Mouse (Mus musculus) E14TG2a.4 (cell line): ENCODE results near the gene Rpe.
A peak's percentile ranks its signal among the peaks of the same experiment; 100 is the strongest.
"Not testable (repeated sequence)": the region's sequence is repeated elsewhere in the genome, so short reads cannot be mapped to it uniquely, and the experiment has no call there.

ENCODE experiments used
- H3K27me3 ChIP-seq: 2 replicates; pipeline ENCODE4 v1.6.1; 2014; ENCODE audit warnings: low read length, control low read depth; ENCODE audit not compliant: insufficient read depth
- H3K36me3 ChIP-seq: 2 replicates; pipeline ENCODE4 v1.6.1; 2014; ENCODE audit warnings: low read length, control low read depth; ENCODE audit not compliant: insufficient read depth
- H3K4me1 ChIP-seq: replicated peaks from 2 replicates; pipeline ENCODE4 v1.6.1; 2014; ENCODE audit warnings: low read depth, low read length, control low read depth
- H3K4me3 ChIP-seq: replicated peaks from 2 replicates; pipeline ENCODE4 v1.5.1; 2014; ENCODE audit warnings: mild to moderate bottlenecking, low read length
- H3K9me3 ChIP-seq: 2 replicates; pipeline ENCODE4 v1.6.1; 2014; ENCODE audit warnings: low read length, control low read depth
- CTCF ChIP-seq: conservative IDR thresholded peaks from 2 replicates; pipeline ENCODE4 v1.5.1; 2014; ENCODE audit warnings: low read length
- NANOG ChIP-seq: IDR thresholded peaks from 2 replicates; pipeline ENCODE4 v1.6.1; 2014; ENCODE audit warnings: borderline replicate concordance, low read length, mixed read lengths
- POU5F1 ChIP-seq: IDR thresholded peaks from 2 replicates; pipeline ENCODE4 v1.6.1; 2014; ENCODE audit warnings: low read length, borderline replicate concordance

Gene Rpe

DNA sequence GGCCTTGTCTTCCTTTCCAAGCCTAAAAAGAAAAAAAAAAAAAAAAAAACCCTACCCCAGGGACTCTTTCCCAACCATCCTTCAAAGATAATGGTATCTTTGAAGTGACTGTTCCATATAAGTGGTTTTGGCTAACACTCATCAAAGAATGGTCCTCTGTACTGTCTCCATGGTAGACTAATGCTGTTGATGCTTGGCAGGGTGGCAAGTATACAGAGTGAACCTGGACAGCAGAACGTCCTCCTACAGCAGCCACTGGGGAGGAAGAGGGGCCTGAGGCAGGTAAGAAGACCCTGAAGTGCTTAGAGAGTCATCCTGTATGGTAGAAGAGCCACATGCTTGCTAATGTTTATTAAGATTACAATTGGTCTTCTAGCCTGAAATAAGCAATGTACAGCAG is 8.3 kb upstream of the Rpe start:
- Histone ChIP-seq H3K36me3 (no peaks in the 10 kb centered on the region), H3K27me3 (no peaks in the 10 kb centered on the region), H3K4me1 (no peaks in the 10 kb centered on the region; the same call in 1 of the 2 replicates), H3K4me3 (no peak overlapping the region), H3K9me3 (no peaks in the 10 kb centered on the region)
- TF ChIP-seq POU5F1, result no peak
- TF ChIP-seq NANOG, result no peak
- no peak for TF ChIP-seq CTCF

DNA sequence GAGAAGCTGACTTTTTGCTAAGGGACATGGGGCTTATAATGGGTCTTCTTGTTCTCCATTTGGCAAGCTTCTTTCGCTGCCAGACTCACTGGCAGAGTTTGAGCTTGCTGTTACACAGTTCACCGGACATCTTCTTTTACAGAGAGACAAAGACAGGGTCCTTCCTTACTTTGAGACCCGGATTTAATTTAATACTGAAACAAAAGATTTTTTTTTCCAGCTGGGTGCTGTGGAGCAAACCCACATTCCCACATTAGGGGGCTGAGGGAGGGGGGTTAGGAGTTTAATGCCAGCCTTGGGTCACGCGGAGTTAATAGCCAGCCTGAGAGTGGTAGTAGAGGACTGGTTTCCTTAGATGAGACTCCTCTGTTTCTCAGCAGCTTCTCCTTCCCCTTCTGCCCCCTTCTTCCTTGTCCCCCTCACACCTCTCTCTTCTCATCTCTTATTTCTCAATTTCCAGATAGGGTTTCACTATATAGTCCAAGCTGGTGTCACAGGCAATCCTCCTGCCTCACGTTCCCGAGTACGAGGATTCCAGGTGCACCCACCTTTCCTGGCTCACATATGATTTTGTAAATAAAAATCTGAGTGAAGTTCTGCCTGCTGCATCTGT is 7.7 kb upstream of the Rpe start:
- Histone ChIP-seq H3K4me1 (no peaks in the 10 kb centered on the region; the same call in 1 of the 2 replicates), H3K4me3 (no peak overlapping the region), H3K9me3 (no peaks in the 10 kb centered on the region), H3K27me3 (no peaks in the 10 kb centered on the region), H3K36me3 (no peaks in the 10 kb centered on the region)
- TF ChIP-seq NANOG (no peak), POU5F1 (no peak), CTCF (no peak)

DNA sequence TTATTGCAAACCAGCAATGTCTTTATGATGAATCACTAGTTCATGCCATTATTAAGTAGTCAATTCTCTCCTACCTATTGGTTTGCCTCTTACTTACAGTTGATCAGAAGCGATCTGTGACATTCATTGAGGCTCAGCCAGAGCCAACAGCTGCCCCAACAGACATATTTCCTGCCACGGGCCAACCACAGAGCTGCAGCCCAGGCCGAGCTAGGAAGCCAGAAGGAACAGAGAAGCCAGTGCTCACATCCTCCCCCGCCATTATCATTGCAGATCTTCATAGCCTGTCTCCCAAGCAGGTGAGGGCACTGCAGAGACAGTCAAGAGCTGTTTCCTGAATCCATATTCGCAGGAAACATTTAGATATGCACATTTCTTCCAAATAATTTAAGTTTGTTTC is 6.4 kb upstream of the Rpe start:
- no peaks in the 10 kb centered on the region for H3K27me3 ChIP-seq
- no peak overlapping the region for H3K4me3 ChIP-seq
- H3K4me1 ChIP-seq, result no peaks in the 10 kb centered on the region; the same call in 1 of the 2 replicates
- no peak for TF ChIP-seq NANOG
- no peak for TF ChIP-seq CTCF
- TF ChIP-seq POU5F1, result no peak
- H3K36me3 ChIP-seq, result no peaks in the 10 kb centered on the region; the same call in 1 of the 2 replicates
- peaks cover 13% of the 10 kb centered on the region for H3K9me3 ChIP-seq

DNA sequence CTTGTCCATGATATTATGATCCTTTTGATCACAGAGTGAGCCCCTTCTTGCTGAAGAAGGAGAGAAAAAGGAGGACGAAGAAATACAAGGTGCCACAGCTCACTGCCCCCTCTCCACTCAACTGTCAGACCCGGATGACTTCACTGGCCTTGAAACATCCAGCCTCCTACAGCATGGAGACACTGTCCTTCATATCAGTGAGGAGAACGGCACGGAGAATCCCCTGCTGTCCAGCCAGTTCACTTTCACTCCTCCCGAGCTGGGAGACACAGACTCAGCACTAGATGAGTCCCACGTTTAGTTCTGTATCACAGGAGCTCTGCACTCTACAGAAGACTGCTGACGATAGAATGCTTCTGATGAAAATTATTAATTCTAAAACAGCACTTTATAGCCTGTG is 5.3 kb upstream of the Rpe start:
- H3K4me3 ChIP-seq, result no peak overlapping the region
- TF ChIP-seq NANOG (no peak), CTCF (no peak), POU5F1 (no peak)
- H3K36me3 ChIP-seq, result no peaks in the 10 kb centered on the region; the same call in 1 of the 2 replicates
- H3K9me3 ChIP-seq, result peaks cover 18% of the 10 kb centered on the region
- H3K27me3 ChIP-seq, result no peaks in the 10 kb centered on the region
- no peaks in the 10 kb centered on the region; the same call in 1 of the 2 replicates for H3K4me1 ChIP-seq

DNA sequence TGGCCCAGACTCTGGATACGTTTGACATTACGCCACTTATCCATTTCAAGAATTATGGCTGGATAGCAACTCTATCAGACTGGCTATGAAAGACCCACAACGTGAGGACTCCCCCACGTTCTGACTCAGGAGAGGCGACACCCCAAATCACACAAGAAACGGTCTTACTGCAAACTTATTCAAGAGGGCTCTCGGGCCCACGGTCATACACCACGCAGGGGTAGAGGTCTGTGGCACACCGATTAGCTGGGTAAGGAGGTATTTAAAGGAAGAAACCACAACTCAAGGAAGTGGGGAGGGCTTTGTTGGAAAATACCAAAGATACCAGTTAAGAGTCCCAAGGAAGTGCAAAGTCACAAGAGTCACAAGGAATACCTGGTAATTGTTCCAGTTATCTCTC is 1.0 kb upstream of the Rpe start:
- Histone ChIP-seq H3K4me1 (peaks cover 29% of the 10 kb centered on the region), H3K36me3 (peaks cover 16% of the 10 kb centered on the region), H3K9me3 (peaks cover 18% of the 10 kb centered on the region)
- H3K4me3 ChIP-seq, H3K27me3 ChIP-seq: not testable (repeated sequence)

DNA sequence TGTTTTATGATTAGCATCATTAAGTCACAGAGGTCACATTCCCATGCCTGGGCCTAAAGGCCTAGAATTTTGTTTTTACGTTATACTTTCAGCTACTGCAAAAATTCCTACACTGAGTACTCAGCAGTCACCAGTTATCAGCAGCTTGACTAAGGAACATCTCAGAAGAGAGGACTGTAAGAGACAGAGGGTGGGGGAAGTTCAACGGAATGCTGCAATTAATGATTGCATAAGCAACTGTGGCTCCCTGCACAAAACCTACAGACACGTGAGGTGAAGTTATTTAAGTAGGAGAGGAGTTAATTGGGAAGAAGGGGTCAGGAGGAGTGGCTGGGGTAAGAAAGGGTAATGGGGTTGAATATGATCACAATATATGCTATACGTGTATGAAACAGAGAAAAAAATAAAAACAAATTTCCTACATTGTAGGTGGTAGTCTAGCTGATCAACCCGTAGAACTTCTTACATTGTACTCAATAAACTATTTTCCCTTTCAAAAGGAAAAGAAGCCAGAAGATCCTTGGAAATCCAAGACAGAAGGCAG is 410 bp upstream of the Rpe start:
- Histone ChIP-seq H3K36me3 (peaks cover 20% of the 10 kb centered on the region), H3K4me1 (peaks cover 33% of the 10 kb centered on the region), H3K4me3 (peak overlapping the region; percentile 93), H3K9me3 (peaks cover 18% of the 10 kb centered on the region), H3K27me3 (no peaks in the 10 kb centered on the region)
- TF ChIP-seq CTCF, result no peak
- peak; percentile 73; the same call in 1 of the 2 replicates for TF ChIP-seq NANOG

DNA sequence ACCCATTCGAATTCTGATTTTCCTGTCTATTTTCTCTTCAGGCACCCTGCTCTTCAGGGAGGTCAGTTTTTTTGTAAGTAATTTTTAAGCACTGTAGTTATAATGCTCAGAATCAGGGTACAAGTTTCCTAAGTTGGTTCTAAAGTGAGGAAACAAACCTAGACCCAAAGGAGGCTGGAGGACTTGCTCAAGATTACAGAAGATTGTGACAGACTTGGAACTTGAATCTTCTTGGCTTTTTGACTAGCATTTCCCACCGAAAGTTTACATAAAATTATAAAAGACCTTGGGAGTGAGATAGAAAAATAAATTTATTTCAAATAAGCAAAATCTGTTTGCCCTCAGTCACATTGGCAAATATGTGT is 927 bp downstream of the Rpe start:
- H3K27me3 ChIP-seq, result no peaks in the 10 kb centered on the region
- peaks cover 18% of the 10 kb centered on the region for H3K9me3 ChIP-seq
- peaks cover 30% of the 10 kb centered on the region for H3K36me3 ChIP-seq
- no peak for TF ChIP-seq CTCF
- no peak for TF ChIP-seq NANOG
- H3K4me1 ChIP-seq, result peaks cover 40% of the 10 kb centered on the region
- H3K4me3 ChIP-seq, result peak overlapping the region; percentile 93

DNA sequence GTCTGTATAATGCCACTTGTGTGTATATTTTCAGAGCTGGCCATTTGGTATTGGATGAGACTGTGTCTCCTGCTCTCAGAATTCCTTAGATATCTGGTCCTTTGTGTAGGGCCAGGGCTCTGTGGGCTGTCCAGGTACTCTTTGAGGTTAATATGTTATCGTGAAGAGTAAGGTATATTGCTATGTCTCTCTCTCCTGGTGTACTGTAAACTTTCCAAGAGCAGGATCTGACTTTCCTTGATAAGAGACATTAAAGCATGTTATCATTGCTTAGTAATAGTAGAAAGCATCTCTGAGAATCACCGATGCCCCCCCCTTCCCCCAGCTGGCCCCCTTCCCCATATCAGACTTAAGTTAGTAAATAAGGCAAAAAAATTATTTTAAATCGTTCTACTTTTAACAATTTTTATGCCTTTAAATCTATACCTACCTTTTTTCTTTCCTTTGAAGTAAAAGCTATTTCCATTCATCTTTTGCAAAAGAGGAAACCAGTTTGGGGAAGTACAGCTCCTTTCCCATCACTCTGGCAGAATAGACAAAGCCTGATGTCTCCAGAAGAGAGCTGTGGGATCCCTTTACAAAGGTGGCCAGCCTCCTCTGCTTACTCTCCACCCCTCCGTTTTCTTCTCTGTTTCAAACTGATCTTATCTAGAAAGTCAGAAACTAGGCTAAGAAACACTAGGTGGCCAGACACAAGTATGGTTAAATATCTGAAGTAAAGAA is 2.2 kb downstream of the Rpe start:
- TF ChIP-seq POU5F1, result no peak
- TF ChIP-seq CTCF, result no peak
- TF ChIP-seq NANOG, result no peak

DNA sequence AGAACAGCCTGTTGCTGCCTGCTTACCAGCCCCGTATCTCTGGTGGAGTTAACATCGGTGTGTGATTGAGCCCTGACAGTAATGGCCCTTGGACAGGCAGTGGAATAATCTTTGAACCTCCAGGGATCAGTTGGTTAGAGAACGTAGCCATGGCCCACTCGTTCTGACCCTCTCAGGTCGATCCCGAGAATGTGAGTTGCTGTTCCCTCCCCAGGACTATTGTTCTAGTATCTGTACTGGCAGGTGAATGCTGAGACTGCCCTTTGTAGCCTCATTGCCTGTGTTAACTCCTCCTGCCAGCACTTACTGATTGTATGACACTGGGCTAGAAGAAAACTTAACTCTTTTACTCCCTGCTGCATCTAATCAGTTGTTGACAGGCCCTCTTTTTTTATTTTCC is 3.9 kb downstream of the Rpe start:
- Histone ChIP-seq H3K9me3 (peaks cover 2% of the 10 kb centered on the region), H3K4me3 (no peak overlapping the region), H3K36me3 (peaks cover 58% of the 10 kb centered on the region), H3K4me1 (peaks cover 47% of the 10 kb centered on the region), H3K27me3 (no peaks in the 10 kb centered on the region)
- TF ChIP-seq CTCF (no peak), POU5F1 (no peak), NANOG (no peak)

More for the DNA sequence above, 2.2 kb downstream of the Rpe start:
- Histone ChIP-seq H3K4me3 (peak overlapping the region; percentile 93), H3K36me3 (peaks cover 42% of the 10 kb centered on the region), H3K4me1 (peaks cover 44% of the 10 kb centered on the region), H3K9me3 (peaks cover 18% of the 10 kb centered on the region), H3K27me3 (no peaks in the 10 kb centered on the region)
